Mouse (Mus musculus) hindbrain, postnatal 0 days (tissue): ENCODE data around the gene Cldn22. TPM values are rescaled to one million over a fixed set of nuclear protein-coding genes. Genes with fewer than 3 reads are reported as not detected.

Source experiments
- ATAC-seq: fragments of 200-750 bp; cut with Nextera tagmentation; 2 replicates; pipeline ENCODE4 v1.8.0; 2017; ENCODE audit warnings: mild to moderate bottlenecking, moderate TSS enrichment, moderate library complexity
- DNase-seq: peaks from one replicate; pipeline ENCODE4 v3.0.0-alpha.2; 2015; ENCODE audit warnings: low spot score
- H3K27ac ChIP-seq: fragments of 300-500 bp; sonication (generic); 2 replicates; pipeline ENCODE4 v1.5.1; 2014; ENCODE audit warnings: mild to moderate bottlenecking
- H3K27me3 ChIP-seq: fragments of 300-500 bp; sonication (generic); 2 replicates; pipeline ENCODE4 v1.6.1; 2014; ENCODE audit warnings: low read length, mixed read lengths; ENCODE audit not compliant: insufficient read depth
- H3K36me3 ChIP-seq: fragments of 300-500 bp; sonication (generic); 2 replicates; pipeline ENCODE4 v1.6.1; 2014; ENCODE audit warnings: low read length, mixed read lengths; ENCODE audit not compliant: insufficient read depth
- H3K4me1 ChIP-seq: fragments of 300-500 bp; sonication (generic); 2 replicates; pipeline ENCODE4 v1.6.1; 2014; ENCODE audit warnings: antibody characterized with exemption, low read length, mixed read lengths; ENCODE audit not compliant: insufficient read depth
- H3K4me2 ChIP-seq: fragments of 300-500 bp; sonication (generic); 2 replicates; pipeline ENCODE4 v1.6.1; 2014; ENCODE audit warnings: low read depth, mild to moderate bottlenecking, low read length, moderate library complexity, mixed read lengths
- H3K4me3 ChIP-seq: fragments of 300-500 bp; sonication (generic); 2 replicates; pipeline ENCODE4 v1.5.1; 2014; ENCODE audit warnings: low read length
- H3K9ac ChIP-seq: fragments of 300-500 bp; sonication (generic); replicated peaks from 2 replicates; pipeline ENCODE4 v1.6.1; 2014; ENCODE audit warnings: mild to moderate bottlenecking, low read length, moderate library complexity, mixed read lengths
- H3K9me3 ChIP-seq: fragments of 300-500 bp; sonication (generic); 2 replicates; pipeline ENCODE4 v1.6.1; 2016; ENCODE audit warnings: low read length, mixed read lengths
- CTCF ChIP-seq: IDR thresholded peaks from 2 replicates; pipeline ENCODE4 v1.5.1; 2016; ENCODE audit warnings: antibody characterized with exemption, control low read depth, low read depth
- WGBS: fragments of 180-500 bp; shearing (Covaris S2); extraction: QIAGEN DNeasy Blood & Tissue Kit; methylation state at CpG from one replicate; pipeline ENCODE4 v1.1.7; 2014; 5-methylcytosine and 5-hydroxymethylcytosine counted together
- polyA plus RNA-seq: library from polyadenylated mRNA; unstranded; fragments of >200 nt; fragmentation: Nextera tagmentation; extraction: Ambion mirVana; gene quantifications from 2 replicates; pipeline ENCODE4 v1.2.1, GENCODE M21; 2015
- total RNA-seq: library from RNA; depleted of rRNA; stranded (reverse); fragments of >200 nt; gene quantifications from 2 replicates; pipeline ENCODE4 v1.2.3, GENCODE M21; 2014

Cldn22 gene
- total and polyA plus RNA-seq, 2 experiments from 2014 or later, result not detected

- H3K9ac ChIP-seq, result no peak overlapping the region
- no peak overlapping the region for H3K4me2 ChIP-seq
- ATAC-seq, result no peak
- no peak for DNase-seq
- H3K27me3 ChIP-seq, result no peaks in the 10 kb centered on the region
- no peaks in the 10 kb centered on the region for H3K4me1 ChIP-seq
- H3K4me3 ChIP-seq, result no peak overlapping the region
- no peaks in the 10 kb centered on the region for H3K9me3 ChIP-seq
- no peak for TF ChIP-seq CTCF
- no peak overlapping the region for H3K27ac ChIP-seq
- no peaks in the 10 kb centered on the region for H3K36me3 ChIP-seq
- WGBS, result 95% methylated on average over 15 of the region's 15 CpGs
Observed at GRCm38 (mm10) chr8:47786323-47786722, 38.0 kb upstream of the Cldn22 start.

GRCm38 (mm10) chr8:47787705-47788104 lies 36.6 kb upstream of the Cldn22 start:
- ATAC-seq, result no peak
- DNase-seq, result no peak
- Histone ChIP-seq H3K27me3 (no peaks in the 10 kb centered on the region), H3K4me2 (no peak overlapping the region), H3K27ac (no peak overlapping the region), H3K36me3 (no peaks in the 10 kb centered on the region), H3K4me3 (no peak overlapping the region), H3K9ac (no peak overlapping the region), H3K9me3 (no peaks in the 10 kb centered on the region), H3K4me1 (no peaks in the 10 kb centered on the region)
- no peak for TF ChIP-seq CTCF
- WGBS, result 60% methylated on average over 10 of the region's 10 CpGs

GRCm38 (mm10) chr8:47791986-47792385 lies 32.3 kb upstream of the Cldn22 start:
- H3K9me3 ChIP-seq, result no peaks in the 10 kb centered on the region
- H3K4me2 ChIP-seq, result no peak overlapping the region
- DNase-seq (no peak), ATAC-seq (no peak)
- no peaks in the 10 kb centered on the region for H3K36me3 ChIP-seq
- H3K4me1 ChIP-seq, result no peaks in the 10 kb centered on the region
- no peaks in the 10 kb centered on the region for H3K27me3 ChIP-seq
- TF ChIP-seq CTCF, result no peak
- no peak overlapping the region for H3K4me3 ChIP-seq
- no peak overlapping the region for H3K27ac ChIP-seq
- H3K9ac ChIP-seq, result no peak overlapping the region
- WGBS, result 49% methylated on average over 9 of the region's 9 CpGs

GRCm38 (mm10) chr8:47799438-47799837 lies 24.8 kb upstream of the Cldn22 start:
- Histone ChIP-seq H3K27ac (no peak overlapping the region), H3K36me3 (no peaks in the 10 kb centered on the region), H3K4me1 (no peaks in the 10 kb centered on the region), H3K9ac (no peak overlapping the region), H3K27me3 (no peaks in the 10 kb centered on the region), H3K4me3 (no peak overlapping the region), H3K4me2 (no peak overlapping the region), H3K9me3 (no peaks in the 10 kb centered on the region)
- TF ChIP-seq CTCF, result no peak
- ATAC-seq (no peak), DNase-seq (no peak)
- 89% methylated on average over 6 of the region's 6 CpGs for WGBS

- H3K4me1 ChIP-seq, result no peaks in the 10 kb centered on the region
- H3K9ac ChIP-seq, result no peak overlapping the region
- H3K4me2 ChIP-seq, result no peak overlapping the region
- no peaks in the 10 kb centered on the region for H3K9me3 ChIP-seq
- H3K27ac ChIP-seq, result no peak overlapping the region
- no peak for TF ChIP-seq CTCF
- 80% methylated on average over 2 of the region's 2 CpGs for WGBS
- no peaks in the 10 kb centered on the region for H3K27me3 ChIP-seq
- ATAC-seq, result no peak
- no peak for DNase-seq
- H3K4me3 ChIP-seq, result no peak overlapping the region
- H3K36me3 ChIP-seq, result no peaks in the 10 kb centered on the region
Observed at GRCm38 (mm10) chr8:47802349-47802748, 21.9 kb upstream of the Cldn22 start.

- Histone ChIP-seq H3K27ac (no peak overlapping the region), H3K4me2 (no peak overlapping the region), H3K4me1 (no peaks in the 10 kb centered on the region), H3K4me3 (no peak overlapping the region), H3K9ac (no peak overlapping the region), H3K36me3 (no peaks in the 10 kb centered on the region), H3K27me3 (no peaks in the 10 kb centered on the region), H3K9me3 (no peaks in the 10 kb centered on the region)
- no peak for TF ChIP-seq CTCF
- DNase-seq, result no peak
- no peak for ATAC-seq
- 94% methylated on average over 1 of the region's 1 CpGs for WGBS
Observed at GRCm38 (mm10) chr8:47804262-47804661, 20.0 kb upstream of the Cldn22 start.

- no peaks in the 10 kb centered on the region for H3K36me3 ChIP-seq
- no peaks in the 10 kb centered on the region for H3K4me1 ChIP-seq
- H3K27me3 ChIP-seq, result no peaks in the 10 kb centered on the region
- H3K9ac ChIP-seq, result no peak overlapping the region
- H3K4me2 ChIP-seq, result no peak overlapping the region
- no peaks in the 10 kb centered on the region for H3K9me3 ChIP-seq
- 78% methylated on average over 14 of the region's 14 CpGs for WGBS
- TF ChIP-seq CTCF, result no peak
- ATAC-seq, result no peak
- H3K27ac ChIP-seq, result no peak overlapping the region
- no peak for DNase-seq
- no peak overlapping the region for H3K4me3 ChIP-seq
Observed at GRCm38 (mm10) chr8:47809970-47810665, 14.2 kb upstream of the Cldn22 start.
